Mouse (Mus musculus) megakaryocyte, embryonic 14.5 days (primary cell): Measurements from ENCODE around the gene Fam187a. TPM values are rescaled to one million over a fixed set of nuclear protein-coding genes. Genes with fewer than 3 reads are reported as not detected.

Experiments used
- H3K27me3 ChIP-seq: replicated peaks from 2 replicates; pipeline ENCODE3; 2012; ENCODE audit warnings: inconsistent platforms
- H3K36me3 ChIP-seq: replicated peaks from 2 replicates; pipeline ENCODE3; 2012; ENCODE audit warnings: low read length, inconsistent platforms, mixed read lengths
- H3K4me1 ChIP-seq: 2 replicates; pipeline ENCODE4 v1.6.1; 2012; ENCODE audit warnings: inconsistent platforms
- H3K4me3 ChIP-seq: replicated peaks from 2 replicates; pipeline ENCODE3; 2012; ENCODE audit warnings: moderate library complexity, mild to moderate bottlenecking, inconsistent platforms
- H3K9me3 ChIP-seq: 2 replicates; pipeline ENCODE4 v1.6.1; 2012; ENCODE audit warnings: inconsistent platforms
- FLI1 ChIP-seq: IDR thresholded peaks from 2 replicates; pipeline ENCODE4 v1.6.1; 2012; ENCODE audit warnings: low read length, inconsistent platforms, mixed read lengths
- GATA1 ChIP-seq: IDR thresholded peaks from 3 replicates; pipeline ENCODE4 v1.6.1; 2012; ENCODE audit warnings: mixed read lengths, low read length, inconsistent platforms, borderline replicate concordance
- polyA plus RNA-seq: library from polyadenylated mRNA; stranded (reverse); fragments of >175 nt; gene quantifications from 2 replicates; pipeline ENCODE4 v1.2.3, GENCODE M21; 2012; ENCODE audit warnings: low replicate concordance; ENCODE audit not compliant: insufficient read depth

Fam187a gene
- polyA plus RNA-seq, 1 experiment, result not detected

DNA sequence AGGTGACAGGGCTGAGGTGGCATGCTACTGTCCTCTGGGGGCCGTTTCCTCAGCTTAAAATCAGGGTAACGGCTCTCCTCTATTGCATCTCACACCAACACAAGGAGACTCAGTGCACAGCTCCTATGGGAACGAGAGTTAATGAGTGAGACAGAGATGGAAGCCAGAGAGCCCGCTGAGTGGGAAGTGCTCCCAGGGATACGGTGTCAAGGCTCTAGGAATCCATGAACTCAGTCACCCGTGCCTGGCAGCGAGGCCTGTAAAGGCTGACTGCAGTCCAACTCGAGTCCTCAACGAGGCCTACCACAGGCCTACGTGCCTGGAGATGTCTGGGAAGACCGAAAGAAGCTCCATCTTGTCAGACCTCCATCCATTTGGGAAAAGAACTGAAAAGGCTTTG, 26.0 kb upstream of the Fam187a start:
- no peak for TF ChIP-seq FLI1
- TF ChIP-seq GATA1, result no peak
- Histone ChIP-seq H3K36me3 (peaks cover 97% of the 10 kb centered on the region), H3K4me3 (no peak overlapping the region)

DNA sequence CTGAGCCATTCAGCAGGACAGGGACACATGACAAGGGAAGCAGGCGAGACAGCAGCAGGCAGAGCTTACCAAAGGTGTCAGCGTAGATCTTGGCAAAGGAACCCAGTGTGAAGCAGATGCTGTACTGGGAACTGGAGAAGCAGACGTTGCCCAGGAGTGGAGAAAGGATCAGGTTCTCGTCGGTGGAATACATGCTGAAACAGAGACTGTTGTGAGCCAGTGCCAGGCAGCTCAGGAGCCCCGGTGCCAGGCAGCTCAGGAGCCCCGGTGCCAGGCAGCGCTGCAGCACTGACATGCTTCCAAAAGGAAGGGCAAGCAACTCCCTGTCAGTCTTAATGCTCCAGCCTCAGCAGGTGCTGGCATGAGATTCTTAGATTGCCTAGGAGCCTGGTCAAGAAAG, 25.0 kb upstream of the Fam187a start:
- no peaks in the 10 kb centered on the region for H3K4me1 ChIP-seq
- H3K9me3 ChIP-seq, result no peaks in the 10 kb centered on the region
- no peaks in the 10 kb centered on the region for H3K27me3 ChIP-seq
- H3K36me3 ChIP-seq, result peaks cover 98% of the 10 kb centered on the region
- no peak overlapping the region for H3K4me3 ChIP-seq
- TF ChIP-seq GATA1 (no peak), FLI1 (no peak)

More for the DNA sequence above, 26.0 kb upstream of the Fam187a start:
- Histone ChIP-seq H3K4me1 (no peaks in the 10 kb centered on the region), H3K27me3 (no peaks in the 10 kb centered on the region), H3K9me3 (no peaks in the 10 kb centered on the region)

DNA sequence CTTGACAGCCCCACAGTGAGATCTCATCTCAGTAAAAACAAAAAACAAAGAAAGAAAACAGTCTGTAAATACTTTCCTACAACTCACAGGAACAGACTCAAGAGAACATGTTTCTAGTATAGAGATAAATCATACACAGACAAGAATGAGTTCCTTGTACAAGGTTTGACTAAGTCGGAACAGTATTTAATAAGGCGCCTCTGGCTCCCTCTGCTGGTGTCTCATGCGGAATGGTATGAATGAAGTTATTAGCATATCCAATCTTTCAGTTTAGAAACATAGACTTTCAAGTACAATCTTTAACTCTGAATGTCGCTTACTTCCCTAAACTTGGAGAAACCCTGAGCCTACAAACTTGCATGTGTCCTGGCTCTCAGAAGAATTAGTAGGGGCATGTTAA, 20.7 kb upstream of the Fam187a start:
- no peak overlapping the region for H3K4me3 ChIP-seq
- H3K36me3 ChIP-seq, result peaks cover 96% of the 10 kb centered on the region
- H3K27me3 ChIP-seq, result no peaks in the 10 kb centered on the region
- peaks cover 3% of the 10 kb centered on the region for H3K4me1 ChIP-seq
- TF ChIP-seq FLI1 (no peak), GATA1 (no peak)
- H3K9me3 ChIP-seq, result no peaks in the 10 kb centered on the region

DNA sequence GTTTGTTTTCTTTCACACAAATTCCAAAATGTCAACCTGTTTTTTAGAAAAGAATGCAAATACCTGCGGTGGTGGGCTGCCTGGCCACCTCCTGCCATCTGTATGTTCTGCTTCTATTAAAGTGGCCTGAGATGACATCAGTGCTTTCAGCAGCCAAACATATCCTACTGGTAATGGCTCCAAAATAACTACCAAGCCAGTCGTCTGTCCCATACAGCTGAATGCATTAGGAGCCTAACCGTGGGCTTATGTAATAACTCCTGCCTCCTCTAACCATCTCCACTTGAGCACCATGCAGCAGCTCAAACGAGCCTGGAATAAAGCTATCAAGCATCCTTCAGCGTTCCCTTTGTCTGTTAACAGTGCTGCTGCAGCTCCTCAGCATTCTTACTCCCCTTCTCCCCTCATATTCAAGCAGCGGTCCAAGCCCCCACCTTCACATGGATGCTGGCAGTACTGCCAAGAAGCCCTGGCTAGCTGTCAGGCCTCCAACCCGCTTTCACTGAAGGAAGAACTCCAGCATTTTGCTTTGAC, 10.1 kb upstream of the Fam187a start:
- TF ChIP-seq GATA1 (no peak), FLI1 (no peak)
- no peaks in the 10 kb centered on the region for H3K9me3 ChIP-seq
- peaks cover 68% of the 10 kb centered on the region for H3K36me3 ChIP-seq
- no peaks in the 10 kb centered on the region for H3K27me3 ChIP-seq
- H3K4me1 ChIP-seq, result peaks cover 26% of the 10 kb centered on the region
- no peak overlapping the region for H3K4me3 ChIP-seq

DNA sequence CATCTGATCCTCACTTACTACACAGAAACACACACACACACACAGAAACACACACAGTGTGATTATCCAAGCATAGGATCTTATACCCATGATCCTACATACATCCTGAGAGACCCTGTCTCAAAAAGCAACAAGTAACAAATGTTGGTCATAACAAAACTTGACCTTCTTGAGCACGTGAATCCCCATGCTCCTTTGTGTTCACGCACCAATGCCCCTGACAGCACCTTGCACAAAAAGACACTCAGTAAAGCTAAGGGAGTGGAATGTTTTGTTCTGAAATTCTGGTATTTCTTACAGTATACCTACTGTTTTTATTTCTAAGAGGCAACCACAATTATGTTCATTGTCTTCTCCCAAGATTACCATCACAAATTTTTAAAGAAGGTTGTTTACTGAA, 5.4 kb upstream of the Fam187a start:
- Histone ChIP-seq H3K27me3 (peaks cover 18% of the 10 kb centered on the region), H3K9me3 (no peaks in the 10 kb centered on the region), H3K4me3 (peak overlapping the region; percentile 92), H3K4me1 (peaks cover 29% of the 10 kb centered on the region), H3K36me3 (peaks cover 33% of the 10 kb centered on the region)
- TF ChIP-seq GATA1, result no peak
- TF ChIP-seq FLI1, result no peak

DNA sequence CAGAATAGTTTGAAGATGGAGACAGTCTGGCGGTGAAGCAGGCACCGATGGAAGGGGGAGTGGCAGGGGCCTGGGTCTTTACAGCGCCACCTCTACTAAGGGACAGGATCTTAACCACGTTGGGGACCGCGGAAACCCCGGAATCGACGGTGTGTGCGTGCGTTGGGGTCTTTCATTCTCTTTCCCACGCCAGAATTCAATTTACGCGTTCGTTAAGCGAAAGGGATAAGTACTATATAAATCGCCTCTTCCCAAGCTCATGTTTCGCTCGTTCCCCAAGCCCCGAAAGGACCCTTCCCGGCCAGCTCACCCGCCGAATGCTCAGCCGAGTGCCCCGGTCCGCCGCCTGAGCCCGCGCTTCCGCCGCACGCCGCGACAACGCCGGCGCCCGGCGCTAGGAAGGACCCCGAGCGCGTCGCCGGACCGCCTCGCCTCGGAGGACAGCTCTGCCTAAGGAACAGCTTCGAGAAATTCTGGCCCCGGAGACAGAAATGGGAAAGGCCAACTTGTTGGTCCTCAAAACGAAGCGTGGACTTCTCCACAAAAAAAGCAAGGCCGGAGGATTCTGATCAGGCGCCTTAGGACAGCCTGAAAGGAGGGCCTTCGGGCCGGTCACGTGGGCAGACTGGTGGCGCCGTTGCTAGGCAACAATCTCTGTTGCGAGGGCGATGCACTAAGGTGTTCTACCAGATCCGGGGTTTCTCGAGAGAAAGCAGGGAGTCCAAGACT, 4.2 kb upstream of the Fam187a start, which contains the start of the genes Eftud2 and Ccdc103:
Gene Eftud2, minus strand, starts transcription at position 401 of the 729 bp plus-strand sequence.
Gene Ccdc103, plus strand, starts transcription at position 620 of the 729 bp plus-strand sequence.
- Histone ChIP-seq H3K27me3 (peaks cover 30% of the 10 kb centered on the region), H3K4me1 (peaks cover 29% of the 10 kb centered on the region), H3K36me3 (peaks cover 21% of the 10 kb centered on the region), H3K4me3 (peak within 1 kb of the TSS; percentile 92), H3K9me3 (no peaks in the 10 kb centered on the region)
- TF ChIP-seq FLI1, result no peak
- TF ChIP-seq GATA1, result peak; percentile 96

DNA sequence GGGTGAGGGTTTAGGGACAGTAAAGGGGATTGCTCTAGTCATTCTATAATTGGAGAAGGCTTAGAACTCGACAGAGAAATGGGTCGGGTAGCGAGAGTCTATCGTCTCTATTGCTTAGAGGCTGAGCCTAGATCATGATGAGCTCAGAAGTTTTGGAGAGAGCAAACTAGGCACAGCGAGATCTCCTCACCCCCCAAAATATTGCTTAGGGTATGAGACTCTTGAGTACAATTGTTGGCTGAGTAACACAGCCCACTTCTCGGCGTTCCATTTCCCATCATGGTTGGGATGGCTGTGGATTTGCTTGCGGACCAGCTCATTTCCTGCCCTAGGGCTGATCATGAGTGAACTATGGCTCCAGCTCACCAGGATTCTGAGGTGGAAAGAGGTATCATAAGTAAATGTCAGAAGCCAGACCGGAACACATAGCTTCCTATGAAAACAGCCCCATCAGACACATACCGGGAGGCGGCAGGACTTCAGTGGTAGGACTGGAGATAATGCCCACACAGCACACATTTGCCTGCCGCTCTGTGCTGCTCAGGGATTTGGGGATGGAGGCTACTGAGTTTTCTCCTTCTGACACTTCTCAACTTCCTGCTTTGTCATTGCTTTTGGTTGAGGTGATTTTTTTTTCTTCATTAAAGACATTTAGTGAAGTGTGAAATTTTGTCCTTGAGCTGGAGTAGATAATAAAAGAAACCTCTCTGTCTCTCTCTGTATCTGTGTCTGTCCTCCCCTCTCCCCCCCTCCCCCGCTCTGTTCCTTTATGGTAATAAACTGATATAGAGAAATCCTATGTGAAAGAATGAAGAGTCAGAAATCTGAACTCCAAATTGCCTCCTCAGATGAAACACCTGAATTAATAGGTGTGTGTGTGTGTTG, 3.4 kb upstream of the Fam187a start:
- no peaks in the 10 kb centered on the region for H3K9me3 ChIP-seq
- peak overlapping the region; percentile 92 for H3K4me3 ChIP-seq
- peaks cover 38% of the 10 kb centered on the region for H3K27me3 ChIP-seq
- H3K4me1 ChIP-seq, result peaks cover 29% of the 10 kb centered on the region
- peaks cover 15% of the 10 kb centered on the region for H3K36me3 ChIP-seq
- TF ChIP-seq FLI1 (no peak), GATA1 (no peak)

DNA sequence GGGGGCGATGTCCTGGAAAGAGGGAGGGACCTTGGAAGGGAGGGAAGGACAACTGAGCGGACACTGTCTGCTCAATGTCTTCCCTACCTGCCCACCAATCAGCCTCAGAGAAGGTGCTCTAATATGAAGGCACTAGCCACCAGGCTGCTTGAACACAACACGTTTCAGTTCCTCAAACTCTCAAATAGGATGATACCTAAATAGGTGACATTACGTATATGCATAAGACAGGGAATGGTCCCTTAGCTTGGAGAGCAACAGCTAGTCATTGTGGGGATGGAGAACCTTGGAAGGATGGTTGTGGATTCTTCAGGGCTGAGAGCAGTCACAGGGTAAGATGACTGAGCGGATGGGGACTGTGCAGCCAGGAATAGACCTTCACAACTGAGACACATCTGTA, 2.5 kb downstream of the Fam187a start:
- H3K9me3 ChIP-seq, result peaks cover 4% of the 10 kb centered on the region
- peaks cover 80% of the 10 kb centered on the region for H3K27me3 ChIP-seq
- TF ChIP-seq GATA1 (no peak), FLI1 (no peak)
- H3K4me1 ChIP-seq, result peaks cover 7% of the 10 kb centered on the region; the same call in 1 of the 2 replicates
- no peak overlapping the region for H3K4me3 ChIP-seq
- H3K36me3 ChIP-seq, result no peaks in the 10 kb centered on the region

DNA sequence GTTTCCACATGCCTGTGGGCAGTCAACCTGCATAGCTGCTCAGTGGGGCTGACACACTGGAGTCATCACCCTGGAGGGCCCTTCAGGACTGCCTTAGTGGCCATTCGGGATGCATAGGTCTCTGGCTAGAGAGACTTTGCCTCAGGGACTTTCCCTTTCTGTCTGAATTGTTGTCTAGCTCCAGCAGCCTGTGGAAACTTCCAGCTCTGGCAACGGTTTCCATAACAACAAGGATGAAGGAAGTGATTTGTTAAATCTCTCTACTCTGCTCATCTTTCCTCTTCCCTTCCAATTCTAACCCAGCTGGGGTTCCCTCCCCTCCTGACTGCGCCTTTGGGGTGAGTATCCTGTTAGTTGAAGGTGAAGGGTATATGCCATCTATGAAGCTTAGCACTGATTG, 3.2 kb downstream of the Fam187a start:
- H3K4me3 ChIP-seq, result no peak overlapping the region
- no peaks in the 10 kb centered on the region for H3K36me3 ChIP-seq
- no peak for TF ChIP-seq FLI1
- peaks cover 4% of the 10 kb centered on the region for H3K9me3 ChIP-seq
- H3K4me1 ChIP-seq, result peaks cover 8% of the 10 kb centered on the region
- peaks cover 80% of the 10 kb centered on the region for H3K27me3 ChIP-seq
